Mouse (Mus musculus) embryonic facial prominence, embryonic 12.5 days (tissue): ENCODE results near the gene Cplane1. TPM values are rescaled to one million over a fixed set of nuclear protein-coding genes. Genes with fewer than 3 reads are reported as not detected.

Source experiments
- ATAC-seq: fragments of 200-750 bp; cut with Nextera tagmentation; 2 replicates; pipeline ENCODE4 v1.8.0; 2017; ENCODE audit not compliant: insufficient number of reproducible peaks, insufficient read depth, low FRiP score, low TSS enrichment
- H3K27ac ChIP-seq: fragments of 300-500 bp; sonication (generic); 2 replicates; pipeline ENCODE4 v1.5.1; 2016; ENCODE audit warnings: mild to moderate bottlenecking
- H3K27me3 ChIP-seq: fragments of 300-500 bp; sonication (generic); 2 replicates; pipeline ENCODE4 v1.6.1; 2016; ENCODE audit warnings: mild to moderate bottlenecking, moderate library complexity
- H3K36me3 ChIP-seq: fragments of 300-500 bp; sonication (generic); 2 replicates; pipeline ENCODE4 v1.6.1; 2016; ENCODE audit warnings: mild to moderate bottlenecking
- H3K4me1 ChIP-seq: fragments of 300-500 bp; sonication (generic); 2 replicates; pipeline ENCODE4 v1.6.1; 2016
- H3K4me2 ChIP-seq: fragments of 300-500 bp; sonication (generic); replicated peaks from 2 replicates; pipeline ENCODE4 v1.6.1; 2016; ENCODE audit warnings: mild to moderate bottlenecking, moderate library complexity
- H3K4me3 ChIP-seq: fragments of 300-500 bp; sonication (generic); 2 replicates; pipeline ENCODE4 v1.5.1; 2016; ENCODE audit warnings: mild to moderate bottlenecking
- H3K9ac ChIP-seq: fragments of 300-500 bp; sonication (generic); 2 replicates; pipeline ENCODE4 v1.6.1; 2016; ENCODE audit warnings: mild to moderate bottlenecking, moderate library complexity
- H3K9me3 ChIP-seq: fragments of 300-500 bp; sonication (generic); 2 replicates; pipeline ENCODE4 v1.6.1; 2016; ENCODE audit warnings: mild to moderate bottlenecking, moderate library complexity
- WGBS: fragments of 180-500 bp; shearing (Covaris S2); methylation state at CpG from one replicate; pipeline ENCODE4 v1.1.7; 2016; 5-methylcytosine and 5-hydroxymethylcytosine counted together
- polyA plus RNA-seq: library from polyadenylated mRNA; unstranded; fragments of >200 nt; fragmentation: Nextera tagmentation; extraction: Ambion mirVana; gene quantifications from 2 replicates; pipeline ENCODE4 v1.2.1, GENCODE M21; 2016

The Cplane1 gene
- polyA plus RNA-seq = 14.6 and 16.2 TPM in 2 replicates

- 1% methylated on average over 42 of the region's 47 CpGs for WGBS
- H3K9me3 ChIP-seq = no peaks in the 10 kb centered on the region
- H3K4me2 ChIP-seq = peak within 1 kb of the TSS; percentile 59
- H3K4me1 ChIP-seq = 0 out of 2 replicates have a peak, but pooled peaks cover 3% of the 10 kb centered on the region
- peak within 1 kb of the TSS; percentile 89 for H3K9ac ChIP-seq
- H3K4me3 ChIP-seq = peak within 1 kb of the TSS; percentile 95
- ATAC-seq = peak; percentile 99
- H3K36me3 ChIP-seq = peaks cover 12% of the 10 kb centered on the region
- no peaks in the 10 kb centered on the region for H3K27me3 ChIP-seq
- peak within 1 kb of the TSS; percentile 83 for H3K27ac ChIP-seq
These were observed at the start of gene Cplane1 for GRCm38 (mm10) chr15:8168591-8169265. TSS of gene Cplane1 (plus strand) at chr15:8169106.

DNA sequence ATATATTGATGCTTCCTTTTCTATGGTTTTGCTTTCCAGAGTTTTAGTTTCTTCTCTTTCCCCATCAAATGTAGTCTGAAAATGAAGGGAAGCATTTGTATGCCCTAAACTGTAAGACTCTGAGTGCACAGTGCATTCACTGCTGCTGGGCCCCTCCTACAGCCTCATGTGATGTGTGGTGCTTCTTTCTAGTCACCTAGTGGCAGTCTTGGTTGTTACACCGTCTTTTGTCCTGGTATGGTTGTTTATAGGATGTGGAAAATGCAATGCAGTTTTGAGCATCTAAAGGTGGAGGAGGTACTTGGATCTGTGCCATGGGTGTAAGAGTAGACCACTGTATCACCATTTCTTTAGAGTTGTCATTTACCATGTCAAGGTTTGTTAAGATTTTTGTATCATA, 39.6 kb upstream of the Cplane1 start:
- Histone ChIP-seq H3K4me2 (no peak overlapping the region), H3K4me1 (no peaks in the 10 kb centered on the region), H3K36me3 (peaks cover 71% of the 10 kb centered on the region), H3K27ac (no peak overlapping the region), H3K4me3 (no peak overlapping the region), H3K9ac (no peak overlapping the region), H3K9me3 (no peaks in the 10 kb centered on the region), H3K27me3 (no peaks in the 10 kb centered on the region)
- 80% methylated on average over 1 of the region's 1 CpGs for WGBS
- no peak for ATAC-seq

GRCm38 (mm10) chr15:8131268-8131667, 37.6 kb upstream of the Cplane1 start:
- no peak overlapping the region for H3K4me2 ChIP-seq
- no peak overlapping the region for H3K4me3 ChIP-seq
- peaks cover 82% of the 10 kb centered on the region for H3K36me3 ChIP-seq
- H3K27me3 ChIP-seq = no peaks in the 10 kb centered on the region
- ATAC-seq = no peak
- no peak overlapping the region for H3K9ac ChIP-seq
- WGBS = 95% methylated on average over 3 of the region's 3 CpGs
- no peak overlapping the region for H3K27ac ChIP-seq
- H3K4me1 ChIP-seq = no peaks in the 10 kb centered on the region
- H3K9me3 ChIP-seq = no peaks in the 10 kb centered on the region

DNA sequence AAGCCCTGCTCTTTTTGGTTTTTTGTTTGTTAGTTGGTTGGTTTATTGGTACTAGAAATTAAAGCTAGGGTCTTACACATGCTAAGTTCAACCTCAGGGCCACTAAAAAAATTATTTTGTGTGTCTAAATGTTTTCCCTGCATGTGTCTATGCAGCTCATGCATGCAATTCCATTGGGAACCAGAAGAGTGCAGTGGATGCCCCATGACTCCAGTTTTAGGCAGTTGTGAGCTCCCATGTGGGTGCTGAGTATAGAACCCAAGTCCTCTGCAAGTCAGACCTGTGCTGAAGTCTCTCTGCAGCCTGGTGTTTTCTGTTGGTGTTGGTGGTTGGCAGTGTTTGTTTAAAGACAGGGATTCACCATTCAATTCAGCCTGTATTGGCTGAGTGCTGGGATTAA, 37.1 kb upstream of the Cplane1 start:
- no peaks in the 10 kb centered on the region for H3K4me1 ChIP-seq
- no peak overlapping the region for H3K27ac ChIP-seq
- H3K36me3 ChIP-seq = peaks cover 82% of the 10 kb centered on the region
- no peak overlapping the region for H3K9ac ChIP-seq
- no peak overlapping the region for H3K4me2 ChIP-seq
- no peak for ATAC-seq
- H3K9me3 ChIP-seq = no peaks in the 10 kb centered on the region
- H3K4me3 ChIP-seq = no peak overlapping the region
- no peaks in the 10 kb centered on the region for H3K27me3 ChIP-seq

- no peak overlapping the region for H3K4me3 ChIP-seq
- peaks cover 81% of the 10 kb centered on the region for H3K36me3 ChIP-seq
- H3K4me2 ChIP-seq = no peak overlapping the region
- H3K9ac ChIP-seq = no peak overlapping the region
- H3K4me1 ChIP-seq = no peaks in the 10 kb centered on the region
- H3K27ac ChIP-seq = no peak overlapping the region
- WGBS = 90% methylated on average over 5 of the region's 5 CpGs
- ATAC-seq = no peak
- no peaks in the 10 kb centered on the region for H3K27me3 ChIP-seq
- no peaks in the 10 kb centered on the region for H3K9me3 ChIP-seq
These were observed 33.3 kb upstream of the Cplane1 start for GRCm38 (mm10) chr15:8135606-8136005.

- no peak overlapping the region for H3K4me2 ChIP-seq
- H3K36me3 ChIP-seq = peaks cover 36% of the 10 kb centered on the region
- no peak overlapping the region for H3K27ac ChIP-seq
- no peak overlapping the region for H3K9ac ChIP-seq
- H3K27me3 ChIP-seq = no peaks in the 10 kb centered on the region
- H3K4me3 ChIP-seq = no peak overlapping the region
- H3K4me1 ChIP-seq = no peaks in the 10 kb centered on the region
- WGBS = 87% methylated on average over 1 of the region's 1 CpGs
- no peak for ATAC-seq
- H3K9me3 ChIP-seq = no peaks in the 10 kb centered on the region
These were observed 7.1 kb upstream of the Cplane1 start for GRCm38 (mm10) chr15:8161841-8162240.

- peak overlapping the region; percentile 89 for H3K9ac ChIP-seq
- H3K4me2 ChIP-seq = peak overlapping the region; percentile 59
- WGBS = under 1% methylated on average over 25 of the region's 25 CpGs
- H3K9me3 ChIP-seq = no peaks in the 10 kb centered on the region
- H3K4me1 ChIP-seq = 0 out of 2 replicates have a peak, but pooled peaks cover 3% of the 10 kb centered on the region
- peaks cover 16% of the 10 kb centered on the region for H3K36me3 ChIP-seq
- H3K27me3 ChIP-seq = no peaks in the 10 kb centered on the region
- H3K27ac ChIP-seq = peak overlapping the region; percentile 83
- H3K4me3 ChIP-seq = peak overlapping the region; percentile 95
- peak; percentile 85 for ATAC-seq
These were observed 400 bp downstream of the Cplane1 start for GRCm38 (mm10) chr15:8169266-8169746.

DNA sequence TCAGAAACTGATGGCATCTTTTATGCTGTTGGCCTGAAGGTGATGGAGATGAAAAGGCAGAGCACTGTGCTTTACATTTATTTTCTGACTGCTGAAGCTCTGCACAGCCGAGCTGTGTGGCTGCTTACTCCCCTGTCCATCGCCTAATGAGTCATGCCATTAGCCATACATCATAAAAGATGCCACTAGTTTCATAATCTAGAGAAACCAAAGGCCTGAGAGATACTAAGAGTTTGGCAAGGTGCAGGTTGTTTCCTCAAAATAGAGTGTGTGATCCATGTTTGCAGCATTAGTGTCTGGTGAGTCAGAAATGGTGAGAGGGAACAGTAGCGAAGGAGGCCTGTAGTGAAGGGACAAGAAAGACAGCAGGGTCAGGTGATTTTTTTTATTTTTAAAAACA, 20.7 kb downstream of the Cplane1 start:
- H3K36me3 ChIP-seq = peaks cover 59% of the 10 kb centered on the region
- no peaks in the 10 kb centered on the region for H3K9me3 ChIP-seq

DNA sequence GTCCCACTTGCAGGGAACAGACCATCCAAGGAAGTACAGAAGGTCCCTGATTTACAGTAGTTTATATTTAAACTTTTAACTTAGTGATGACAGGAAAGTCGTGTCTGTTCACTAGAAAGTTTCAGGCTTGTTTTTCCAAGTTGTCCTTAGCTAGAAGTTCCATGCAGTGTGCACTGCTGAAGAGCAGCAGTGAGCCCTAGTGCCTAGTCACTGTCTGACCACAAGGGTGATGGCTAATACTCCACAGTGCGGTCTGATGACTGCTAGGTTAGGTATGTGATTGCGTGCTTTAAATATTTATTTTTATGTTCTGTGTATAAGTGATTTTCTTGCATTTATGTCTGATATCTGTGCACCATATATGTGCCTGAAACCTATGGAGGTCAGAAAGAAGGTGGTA, 21.5 kb downstream of the Cplane1 start:
- WGBS = 96% methylated on average over 3 of the region's 3 CpGs
- ATAC-seq = no peak
- Histone ChIP-seq H3K27ac (no peak overlapping the region), H3K9ac (no peak overlapping the region), H3K27me3 (no peaks in the 10 kb centered on the region), H3K4me3 (no peak overlapping the region), H3K36me3 (peaks cover 68% of the 10 kb centered on the region), H3K9me3 (no peaks in the 10 kb centered on the region), H3K4me1 (no peaks in the 10 kb centered on the region), H3K4me2 (no peak overlapping the region)

More for the DNA sequence above, 20.7 kb downstream of the Cplane1 start:
- no peak overlapping the region for H3K27ac ChIP-seq
- WGBS = 90% methylated on average over 3 of the region's 3 CpGs
- H3K27me3 ChIP-seq = no peaks in the 10 kb centered on the region
- no peak for ATAC-seq
- H3K4me3 ChIP-seq = no peak overlapping the region
- no peak overlapping the region for H3K9ac ChIP-seq
- H3K4me2 ChIP-seq = no peak overlapping the region
- no peaks in the 10 kb centered on the region for H3K4me1 ChIP-seq

DNA sequence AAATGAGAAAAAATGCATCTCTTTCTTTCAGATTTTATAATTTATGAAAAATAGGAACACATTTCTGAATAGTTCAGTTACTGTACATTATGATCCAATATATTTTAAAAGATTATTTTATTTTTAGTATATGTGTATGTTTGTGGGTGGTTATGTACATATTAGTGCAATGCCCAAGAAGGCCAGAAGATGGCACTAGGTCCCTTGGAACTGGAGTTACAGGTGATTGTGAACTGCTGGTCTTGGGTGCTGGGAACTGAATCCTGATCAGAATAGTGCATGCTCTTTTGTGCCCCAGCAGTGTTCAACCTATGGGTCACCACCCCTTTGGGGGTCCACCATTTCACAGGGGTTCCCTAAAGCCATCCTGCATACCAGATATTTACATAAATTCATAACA, 31.4 kb downstream of the Cplane1 start:
- Histone ChIP-seq H3K4me3 (no peak overlapping the region), H3K9me3 (no peaks in the 10 kb centered on the region), H3K4me2 (no peak overlapping the region), H3K4me1 (no peaks in the 10 kb centered on the region), H3K36me3 (peaks cover 58% of the 10 kb centered on the region), H3K27ac (no peak overlapping the region), H3K27me3 (no peaks in the 10 kb centered on the region), H3K9ac (no peak overlapping the region)
- ATAC-seq = no peak

GRCm38 (mm10) chr15:8208362-8208761, 39.5 kb downstream of the Cplane1 start:
- Histone ChIP-seq H3K4me3 (no peak overlapping the region), H3K9ac (no peak overlapping the region), H3K27ac (no peak overlapping the region), H3K4me1 (no peaks in the 10 kb centered on the region), H3K27me3 (no peaks in the 10 kb centered on the region), H3K4me2 (no peak overlapping the region), H3K36me3 (peaks cover 49% of the 10 kb centered on the region), H3K9me3 (no peaks in the 10 kb centered on the region)
- 91% methylated on average over 6 of the region's 6 CpGs for WGBS
- ATAC-seq = no peak

GRCm38 (mm10) chr15:8214811-8215210, 45.9 kb downstream of the Cplane1 start:
- WGBS = 93% methylated on average over 13 of the region's 13 CpGs

More at GRCm38 (mm10) chr15:8214811-8215210, 45.9 kb downstream of the Cplane1 start:
- H3K9ac ChIP-seq = no peak overlapping the region
- H3K27ac ChIP-seq = no peak overlapping the region
- no peaks in the 10 kb centered on the region for H3K27me3 ChIP-seq
- peaks cover 61% of the 10 kb centered on the region for H3K36me3 ChIP-seq
- no peaks in the 10 kb centered on the region for H3K9me3 ChIP-seq
- H3K4me1 ChIP-seq = no peaks in the 10 kb centered on the region
- no peak for ATAC-seq
- H3K4me3 ChIP-seq = no peak overlapping the region
- no peak overlapping the region for H3K4me2 ChIP-seq
